Mouse (Mus musculus) midbrain, postnatal 0 days (tissue): ENCODE measurements around the gene Vps35l. TPM values are rescaled to one million over a fixed set of nuclear protein-coding genes. Genes with fewer than 3 reads are reported as not detected.

Source experiments
- ATAC-seq: fragments of 200-750 bp; cut with Nextera tagmentation; 2 replicates; pipeline ENCODE4 v1.8.0; 2017; ENCODE audit warnings: moderate number of reproducible peaks, mild to moderate bottlenecking, moderate TSS enrichment, moderate library complexity; ENCODE audit not compliant: low FRiP score
- DNase-seq: peaks from one replicate; pipeline ENCODE4 v3.0.0-alpha.2; 2015; ENCODE audit warnings: low spot score
- H3K27ac ChIP-seq: fragments of 300-500 bp; sonication (generic); 2 replicates; pipeline ENCODE4 v1.5.1; 2014; ENCODE audit warnings: low read depth, mild to moderate bottlenecking, low read length, mixed read lengths
- H3K27me3 ChIP-seq: fragments of 300-500 bp; sonication (generic); 2 replicates; pipeline ENCODE4 v1.6.1; 2014; ENCODE audit warnings: low read length, control low read depth, mixed read lengths; ENCODE audit not compliant: insufficient read depth
- H3K36me3 ChIP-seq: fragments of 300-500 bp; sonication (generic); 2 replicates; pipeline ENCODE4 v1.6.1; 2014; ENCODE audit warnings: low read length, control low read depth, mixed read lengths; ENCODE audit not compliant: insufficient read depth
- H3K4me1 ChIP-seq: fragments of 300-500 bp; sonication (generic); 2 replicates; pipeline ENCODE4 v1.6.1; 2014; ENCODE audit warnings: mild to moderate bottlenecking, control low read depth, antibody characterized with exemption, low read length, mixed read lengths; ENCODE audit not compliant: insufficient read depth
- H3K4me2 ChIP-seq: fragments of 300-500 bp; sonication (generic); 2 replicates; pipeline ENCODE4 v1.6.1; 2014; ENCODE audit warnings: low read depth, mild to moderate bottlenecking, low read length, mixed read lengths; ENCODE audit not compliant: poor library complexity, severe bottlenecking
- H3K4me3 ChIP-seq: fragments of 300-500 bp; sonication (generic); 2 replicates; pipeline ENCODE4 v1.5.1; 2014; ENCODE audit warnings: low read depth, mild to moderate bottlenecking, low read length, moderate library complexity
- H3K9ac ChIP-seq: fragments of 300-500 bp; sonication (generic); replicated peaks from 2 replicates; pipeline ENCODE4 v1.6.1; 2014; ENCODE audit warnings: mild to moderate bottlenecking, low read length, moderate library complexity, mixed read lengths; ENCODE audit not compliant: poor library complexity, severe bottlenecking
- H3K9me3 ChIP-seq: fragments of 300-500 bp; sonication (generic); 2 replicates; pipeline ENCODE4 v1.6.1; 2016; ENCODE audit warnings: low read length, control low read depth
- CTCF ChIP-seq: IDR thresholded peaks from 2 replicates; pipeline ENCODE4 v1.5.1; 2016; ENCODE audit warnings: antibody characterized with exemption, mild to moderate bottlenecking
- WGBS: fragments of 180-500 bp; shearing (Covaris S2); extraction: QIAGEN DNeasy Blood & Tissue Kit; methylation state at CpG from one replicate; pipeline ENCODE4 v1.1.7; 2014; 5-methylcytosine and 5-hydroxymethylcytosine counted together
- polyA plus RNA-seq: library from polyadenylated mRNA; unstranded; fragments of >200 nt; fragmentation: Nextera tagmentation; extraction: Ambion mirVana; gene quantifications from 2 replicates; pipeline ENCODE4 v1.2.1, GENCODE M21; 2015
- total RNA-seq: library from RNA; depleted of rRNA; stranded (reverse); fragments of >200 nt; gene quantifications from 2 replicates; pipeline ENCODE4 v1.2.3, GENCODE M21; 2014

Gene Vps35l
- total and polyA plus RNA-seq, 2 experiments from 2014 or later = 89.4 to 114 TPM

DNA sequence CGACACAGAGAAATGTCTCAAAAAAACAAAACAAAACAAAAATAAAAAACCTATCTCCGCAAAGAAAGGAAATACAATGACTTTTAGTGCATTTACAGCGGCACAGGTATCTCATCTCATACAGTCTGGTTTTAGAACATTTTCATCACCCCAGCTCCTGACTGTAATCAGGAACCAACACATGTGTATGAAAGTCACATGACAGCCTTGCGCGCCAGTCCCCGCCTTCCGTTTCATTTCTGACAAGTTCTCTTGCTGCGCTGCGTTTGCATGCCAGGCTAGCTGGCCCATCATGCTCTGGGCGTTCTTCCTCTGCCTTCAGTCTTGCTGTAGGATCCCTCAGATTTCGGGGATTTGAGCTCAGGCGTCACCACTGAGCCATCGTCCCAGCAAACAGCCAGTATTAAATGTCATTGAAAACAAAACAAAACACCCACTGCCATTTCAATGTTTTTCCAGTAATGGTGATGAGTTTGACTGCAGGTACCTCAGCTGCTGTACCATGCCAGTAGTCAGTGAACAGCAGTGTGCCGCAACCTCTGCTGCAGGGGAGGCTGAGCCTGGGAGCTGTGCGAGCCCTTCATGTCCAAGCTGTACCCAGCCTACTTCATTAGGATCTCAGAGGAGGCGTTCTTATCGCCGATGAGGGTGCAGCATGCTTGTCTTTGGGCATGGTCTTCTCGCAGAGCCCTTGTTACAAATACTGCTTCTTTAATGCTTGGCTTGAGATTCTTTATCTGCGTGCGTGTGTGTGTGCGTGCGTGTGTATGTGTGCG, 16.7 kb downstream of the Vps35l start:
- peaks cover 60% of the 10 kb centered on the region for H3K36me3 ChIP-seq
- H3K27ac ChIP-seq = no peak overlapping the region
- no peak overlapping the region for H3K9ac ChIP-seq
- no peak for TF ChIP-seq CTCF
- DNase-seq = no peak
- H3K4me1 ChIP-seq = no peaks in the 10 kb centered on the region
- no peaks in the 10 kb centered on the region for H3K9me3 ChIP-seq
- ATAC-seq = no peak
- 96% methylated on average over 24 of the region's 24 CpGs for WGBS
- no peaks in the 10 kb centered on the region for H3K27me3 ChIP-seq
- no peak overlapping the region for H3K4me2 ChIP-seq
- H3K4me3 ChIP-seq = no peak overlapping the region

DNA sequence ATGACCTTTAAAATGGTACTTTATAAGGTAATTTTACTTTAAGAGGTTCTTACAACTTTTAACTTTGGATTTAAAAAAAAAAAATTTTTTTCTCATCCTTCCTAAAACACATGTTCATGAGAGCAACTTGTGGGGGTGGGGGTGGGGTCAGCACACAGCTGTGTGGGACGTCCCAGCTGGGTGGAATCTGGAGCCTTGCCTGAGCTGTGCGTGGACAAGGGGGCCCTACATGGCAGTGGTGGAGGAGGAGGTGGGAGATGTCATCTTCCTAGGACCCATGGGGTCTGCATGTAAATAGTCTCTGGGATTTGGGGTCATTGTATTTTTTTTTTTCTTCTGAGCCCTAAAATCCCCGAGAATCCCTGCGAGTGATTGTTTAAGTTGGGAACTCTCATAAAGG, 18.3 kb downstream of the Vps35l start:
- ATAC-seq (no peak), DNase-seq (no peak)
- H3K4me1 ChIP-seq = no peaks in the 10 kb centered on the region
- 57% methylated on average over 4 of the region's 4 CpGs for WGBS
- H3K27ac ChIP-seq = no peak overlapping the region
- H3K4me2 ChIP-seq = no peak overlapping the region
- H3K9ac ChIP-seq = peak overlapping the region; percentile 36; the same call in 1 of the 2 replicates
- H3K27me3 ChIP-seq = no peaks in the 10 kb centered on the region
- no peak overlapping the region for H3K4me3 ChIP-seq
- no peaks in the 10 kb centered on the region for H3K9me3 ChIP-seq
- H3K36me3 ChIP-seq = peaks cover 56% of the 10 kb centered on the region
- TF ChIP-seq CTCF = no peak

GRCm38 (mm10) chr7:118759372-118759771, 19.3 kb downstream of the Vps35l start:
- no peak overlapping the region for H3K4me3 ChIP-seq
- H3K36me3 ChIP-seq = peaks cover 53% of the 10 kb centered on the region
- H3K4me2 ChIP-seq = no peak overlapping the region
- H3K4me1 ChIP-seq = no peaks in the 10 kb centered on the region
- no peak for DNase-seq
- H3K9ac ChIP-seq = no peak overlapping the region
- no peaks in the 10 kb centered on the region for H3K27me3 ChIP-seq
- no peak overlapping the region for H3K27ac ChIP-seq
- no peak for TF ChIP-seq CTCF
- ATAC-seq = no peak
- WGBS = 75% methylated on average over 5 of the region's 5 CpGs
- no peaks in the 10 kb centered on the region for H3K9me3 ChIP-seq

DNA sequence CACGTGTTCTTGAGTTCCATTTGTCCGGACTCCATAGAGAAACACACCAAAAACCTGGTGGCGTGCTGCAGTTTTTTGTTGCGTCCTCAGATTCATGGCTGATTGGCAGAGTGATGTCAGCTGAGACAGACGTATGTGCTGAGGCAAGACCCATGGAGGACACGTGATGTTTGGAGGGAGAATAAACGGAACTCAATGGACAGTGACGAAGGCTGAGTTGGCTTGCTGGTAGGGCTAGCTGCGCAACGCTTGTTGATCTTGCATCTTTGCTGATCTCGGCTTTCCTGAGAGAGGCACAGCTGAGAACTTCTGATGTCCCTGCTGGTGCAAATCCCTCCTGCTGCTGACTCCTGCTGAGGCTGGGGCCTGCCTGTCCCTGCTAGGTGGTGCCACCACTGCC, 23.9 kb downstream of the Vps35l start:
- H3K27me3 ChIP-seq = no peaks in the 10 kb centered on the region
- H3K9me3 ChIP-seq = no peaks in the 10 kb centered on the region
- no peaks in the 10 kb centered on the region for H3K4me1 ChIP-seq
- no peak for ATAC-seq
- H3K9ac ChIP-seq = no peak overlapping the region
- peaks cover 56% of the 10 kb centered on the region for H3K36me3 ChIP-seq
- WGBS = 89% methylated on average over 11 of the region's 11 CpGs
- no peak overlapping the region for H3K27ac ChIP-seq
- TF ChIP-seq CTCF = no peak
- DNase-seq = no peak
- H3K4me2 ChIP-seq = no peak overlapping the region
- H3K4me3 ChIP-seq = no peak overlapping the region

- H3K9ac ChIP-seq = no peak overlapping the region
- H3K36me3 ChIP-seq = peaks cover 52% of the 10 kb centered on the region
- H3K9me3 ChIP-seq = no peaks in the 10 kb centered on the region
- H3K27me3 ChIP-seq = no peaks in the 10 kb centered on the region
- ATAC-seq (no peak), DNase-seq (no peak)
- H3K4me3 ChIP-seq = no peak overlapping the region
- no peak for TF ChIP-seq CTCF
- H3K4me2 ChIP-seq = no peak overlapping the region
- no peak overlapping the region for H3K27ac ChIP-seq
- WGBS = 85% methylated on average over 14 of the region's 14 CpGs
- H3K4me1 ChIP-seq = no peaks in the 10 kb centered on the region
Observed at GRCm38 (mm10) chr7:118764725-118765124, 24.7 kb downstream of the Vps35l start.

DNA sequence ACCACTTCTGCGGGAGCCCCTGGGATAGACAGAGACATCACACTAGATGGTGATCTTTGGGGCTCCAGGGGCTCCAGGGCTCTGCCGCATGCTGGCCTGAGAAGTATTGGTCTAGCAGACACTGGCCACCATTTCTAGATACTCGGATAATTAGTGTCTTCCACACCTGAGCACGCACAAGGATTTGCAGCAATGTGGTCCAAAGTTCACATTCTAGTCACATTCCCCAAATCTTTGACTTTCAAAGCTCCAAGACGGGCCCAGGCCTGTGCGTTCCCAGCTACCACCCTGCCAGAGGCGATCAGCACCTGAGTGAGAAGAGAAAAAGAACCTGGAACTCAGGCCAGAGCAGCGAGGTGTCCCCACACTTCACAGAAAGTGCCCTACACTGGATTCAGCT, 25.6 kb downstream of the Vps35l start:
- Histone ChIP-seq H3K9ac (no peak overlapping the region), H3K4me3 (no peak overlapping the region), H3K27me3 (no peaks in the 10 kb centered on the region), H3K4me1 (no peaks in the 10 kb centered on the region), H3K4me2 (no peak overlapping the region), H3K27ac (no peak overlapping the region), H3K36me3 (peaks cover 46% of the 10 kb centered on the region), H3K9me3 (no peaks in the 10 kb centered on the region)
- ATAC-seq (no peak), DNase-seq (no peak)
- 75% methylated on average over 8 of the region's 8 CpGs for WGBS
- no peak for TF ChIP-seq CTCF
